Mouse (Mus musculus): Measurements from ENCODE around the gene Adora2b.

Gene Adora2b

GRCm38 (mm10) chr11:62248401-62249244 lies at the start of gene Adora2b:
Gene Adora2b (plus strand): TSS chr11:62248984.
- DNase-seq (ENCODE audit: low read depth, low spot score): no peak

GRCm38 (mm10) chr11:62200901-62201512 lies 47.8 kb upstream of the Adora2b start:
- DNase-seq (ENCODE audit: low read depth, low spot score): no peak

GRCm38 (mm10) chr11:62202645-62203044 lies 46.1 kb upstream of the Adora2b start:
- no peak for DNase-seq (ENCODE audit: low read depth, low spot score)

- DNase-seq (ENCODE audit: low read depth, low spot score): no peak
Observed at GRCm38 (mm10) chr11:62209111-62209510, 39.7 kb upstream of the Adora2b start.

- no peak for DNase-seq (ENCODE audit: low read depth, low spot score)
Observed at GRCm38 (mm10) chr11:62209891-62210290, 38.9 kb upstream of the Adora2b start.

- peak; percentile 71 for DNase-seq (ENCODE audit: low read depth, low spot score)
Observed at GRCm38 (mm10) chr11:62213384-62213989, 35.3 kb upstream of the Adora2b start.

- DNase-seq (ENCODE audit: low read depth, low spot score): no peak
Observed at GRCm38 (mm10) chr11:62215107-62215506, 33.7 kb upstream of the Adora2b start.

GRCm38 (mm10) chr11:62217751-62218150 lies 31.0 kb upstream of the Adora2b start:
- DNase-seq (ENCODE audit: low read depth, low spot score): peak; percentile 31

GRCm38 (mm10) chr11:62220756-62221510 lies 27.9 kb upstream of the Adora2b start:
- DNase-seq (ENCODE audit: low read depth, low spot score): no peak

- no peak for DNase-seq (ENCODE audit: low read depth, low spot score)
Observed at GRCm38 (mm10) chr11:62223416-62223815, 25.4 kb upstream of the Adora2b start.

- DNase-seq (ENCODE audit: low read depth, low spot score): peak; percentile 53
Observed at GRCm38 (mm10) chr11:62223962-62224361, 24.8 kb upstream of the Adora2b start.

- DNase-seq (ENCODE audit: low read depth, low spot score): no peak
Observed at GRCm38 (mm10) chr11:62224797-62225196, 24.0 kb upstream of the Adora2b start.

GRCm38 (mm10) chr11:62240631-62241261 lies 8.0 kb upstream of the Adora2b start:
- no peak for DNase-seq (ENCODE audit: low read depth, low spot score)

GRCm38 (mm10) chr11:62243871-62244270 lies 4.9 kb upstream of the Adora2b start:
- DNase-seq (ENCODE audit: low read depth, low spot score): no peak

- no peak for DNase-seq (ENCODE audit: low read depth, low spot score)
Observed at GRCm38 (mm10) chr11:62244471-62244870, 4.3 kb upstream of the Adora2b start.

- no peak for DNase-seq (ENCODE audit: low read depth, low spot score)
Observed at GRCm38 (mm10) chr11:62247759-62248400, 904 bp upstream of the Adora2b start.

GRCm38 (mm10) chr11:62249266-62250037 lies 668 bp downstream of the Adora2b start:
- peak; percentile 37 for DNase-seq (ENCODE audit: low read depth, low spot score)

GRCm38 (mm10) chr11:62251047-62251446 lies 2.3 kb downstream of the Adora2b start:
- no peak for DNase-seq (ENCODE audit: low read depth, low spot score)

- DNase-seq (ENCODE audit: low read depth, low spot score): no peak
Observed at GRCm38 (mm10) chr11:62253380-62253779, 4.6 kb downstream of the Adora2b start.

GRCm38 (mm10) chr11:62259214-62259613 lies 10.4 kb downstream of the Adora2b start:
- peak; percentile 27 for DNase-seq (ENCODE audit: low read depth, low spot score)

Measured in brain, adult 2 months (tissue).